In genomic region chr9:52172550-52172949, GRCm38 (mm10) we compare ENCODE assay signal across 16 mouse cellular contexts. TPM values are rescaled to one million over a fixed set of nuclear protein-coding genes. Genes with fewer than 3 reads are reported as not detected.
DNase-seq lines count a peak whose midpoint lies in the region; ATAC-seq and TF ChIP-seq lines count a peak whose summit lies in the region.
"Had no signal": no experiment of that assay in that cellular context is flagged by ENCODE, and none has a peak within 500 bp of the region (broad histone marks: within the 10 kb centered on the region; RNA-seq: fewer than 3 reads in every experiment).

No protein-coding gene starts in this region.

- no peak overlapping the region for H3K9ac ChIP-seq in lung, postnatal 0 days (replicated peaks; ENCODE audit: low read depth)
- H3K9ac ChIP-seq in liver, embryonic 13.5 days, result no peak overlapping the region
- H3K9ac ChIP-seq: forebrain, postnatal 0 days; limb, embryonic 15.5 days had no signal

- TF ChIP-seq EP300 in lung, postnatal 0 days (IDR thresholded peaks at IDR 0.05), result no peak

- no peaks in the 10 kb centered on the region for H3K36me3 ChIP-seq in lung, postnatal 0 days (ENCODE audit: insufficient read depth, low read length)
- no peaks in the 10 kb centered on the region for H3K36me3 ChIP-seq in liver, embryonic 13.5 days
- H3K36me3 ChIP-seq: hindbrain, embryonic 10.5 days; limb, embryonic 15.5 days had no signal

- H3K4me3 ChIP-seq in gastrocnemius, adult 2 months, result peak overlapping the region; percentile 38
- no peak overlapping the region for H3K4me3 ChIP-seq in lung, postnatal 0 days (ENCODE audit: low read depth, low read length)
- no peak overlapping the region for H3K4me3 ChIP-seq in liver, embryonic 13.5 days (replicated peaks)
- H3K4me3 ChIP-seq: hindbrain, embryonic 10.5 days; layer of hippocampus, adult 2 months; limb, embryonic 15.5 days had no signal

- H3K4me1 ChIP-seq in lung, postnatal 0 days (ENCODE audit: insufficient read depth, low read depth, low read length), result no peaks in the 10 kb centered on the region
- peaks cover 51% of the 10 kb centered on the region for H3K4me1 ChIP-seq in liver, embryonic 13.5 days (replicated peaks)

- no peak for DNase-seq in gastrocnemius, adult 2 months
- DNase-seq in gastrocnemius, postnatal 36 days, result no peak
- peak; percentile 22 for DNase-seq in lung, postnatal 0 days (ENCODE audit: low spot score)
- DNase-seq in lung, adult 18-20 months, result no peak
- DNase-seq in liver, embryonic 13.5 days, result no peak
- DNase-seq in kidney, postnatal 10 days, result no peak
- DNase-seq in thymus, postnatal 0 days (ENCODE audit: low spot score), result no peak
- no peak for DNase-seq in left cerebral cortex, adult 8-10 months (ENCODE audit: low spot score in 2 of 2)
- DNase-seq: cerebellum, postnatal 36 days; forebrain, postnatal 0 days; kidney, adult 9 months; right cerebral cortex, postnatal 4 days; thymus, adult 18-20 months had no signal

- intact Hi-C loops in gastrocnemius, adult 2 months (cut with DNase I), result no loop called here
- intact Hi-C loops in gastrocnemius, postnatal 36 days (cut with DNase I), result loop anchor here (10.0 kb wide), 1 partner anchor 112 kb away; no protein-coding TSS in a partner anchor

- H3K27me3 ChIP-seq in lung, postnatal 0 days (replicated peaks; ENCODE audit: insufficient read depth, low read length), result no peaks in the 10 kb centered on the region
- peaks cover 44% of the 10 kb centered on the region for H3K27me3 ChIP-seq in liver, embryonic 13.5 days
- H3K27me3 ChIP-seq: limb, embryonic 15.5 days had no signal

- no peak overlapping the region for H3K4me2 ChIP-seq in lung, postnatal 0 days (replicated peaks; ENCODE audit: low read depth, low read length)
- H3K4me2 ChIP-seq in liver, embryonic 13.5 days, result peak overlapping the region; percentile 36
- H3K4me2 ChIP-seq: limb, embryonic 15.5 days had no signal

- no peak overlapping the region for H3K27ac ChIP-seq in gastrocnemius, adult 2 months
- H3K27ac ChIP-seq in lung, postnatal 0 days (ENCODE audit: low read length), result no peak overlapping the region
- H3K27ac ChIP-seq in liver, embryonic 13.5 days, result no peak overlapping the region
- H3K27ac ChIP-seq: hindbrain, embryonic 10.5 days; layer of hippocampus, adult 2 months; limb, embryonic 15.5 days had no signal

- no peak for ATAC-seq in lung, postnatal 0 days
- ATAC-seq in liver, embryonic 13.5 days (ENCODE audit: low read depth), result no peak
- ATAC-seq: forebrain, postnatal 0 days had no signal

- WGBS in lung, postnatal 0 days, result 34% methylated on average over 7 of the region's 7 CpGs
- 12% methylated on average over 7 of the region's 7 CpGs for WGBS in liver, embryonic 13.5 days (ENCODE audit: insufficient replicate concordance)

- H3K9me3 ChIP-seq in lung, postnatal 0 days (ENCODE audit: low read length), result no peaks in the 10 kb centered on the region
- no peaks in the 10 kb centered on the region for H3K9me3 ChIP-seq in liver, embryonic 13.5 days (replicated peaks)
- H3K9me3 ChIP-seq: hindbrain, embryonic 10.5 days; limb, embryonic 15.5 days had no signal

- TF ChIP-seq CTCF in gastrocnemius, adult 2 months (IDR thresholded peaks at IDR 0.05), result no peak
- no peak for TF ChIP-seq CTCF in lung, postnatal 0 days (IDR thresholded peaks at IDR 0.05)

RNA-seq across cellular contexts. Expression of gene Zc3h12c, which starts 4.2 kb away (rescaled TPM):
- 1 to 10 TPM; 7.8 to 9.8 TPM for total RNA-seq in gastrocnemius, adult 2 months (2021)
- 1 to 10 TPM; 5.6 to 6.9 TPM for total RNA-seq in gastrocnemius, postnatal 36 days (2021)
- polyA plus RNA-seq in lung, postnatal 0 days (2015; fragmentation: Nextera tagmentation; extraction: Ambion mirVana), result 2.0 and 2.3 TPM in 2 replicates
- 0.40 and 0.45 TPM in 2 replicates for polyA plus RNA-seq in liver, embryonic 13.5 days (2015; fragmentation: Nextera tagmentation; extraction: Ambion mirVana)
- 1.6 TPM in 2 replicates for polyA plus RNA-seq in thymus, postnatal 0 days (2015; fragmentation: Nextera tagmentation; extraction: Ambion mirVana)
- total RNA-seq in left cerebral cortex, adult 8-10 months (2022), result 10 to 100 TPM; 12.1 to 13.6 (median 13.3) TPM
